Mouse (Mus musculus) mammary gland, adult 2 months (tissue): ENCODE data around the gene Tmem63b. TPM values are rescaled to one million over a fixed set of nuclear protein-coding genes. Genes with fewer than 3 reads are reported as not detected.

ENCODE experiments used
- polyA plus RNA-seq: library from polyadenylated mRNA; depleted of rRNA; stranded (reverse); fragments of >200 nt; gene quantifications from 2 replicates; pipeline ENCODE4 v1.2.3, GENCODE M21; 2012; ENCODE audit warnings: low replicate concordance; rRNA removed

Gene Tmem63b
- polyA plus RNA-seq = 66.2 and 96.7 TPM in 2 replicates

DNA sequence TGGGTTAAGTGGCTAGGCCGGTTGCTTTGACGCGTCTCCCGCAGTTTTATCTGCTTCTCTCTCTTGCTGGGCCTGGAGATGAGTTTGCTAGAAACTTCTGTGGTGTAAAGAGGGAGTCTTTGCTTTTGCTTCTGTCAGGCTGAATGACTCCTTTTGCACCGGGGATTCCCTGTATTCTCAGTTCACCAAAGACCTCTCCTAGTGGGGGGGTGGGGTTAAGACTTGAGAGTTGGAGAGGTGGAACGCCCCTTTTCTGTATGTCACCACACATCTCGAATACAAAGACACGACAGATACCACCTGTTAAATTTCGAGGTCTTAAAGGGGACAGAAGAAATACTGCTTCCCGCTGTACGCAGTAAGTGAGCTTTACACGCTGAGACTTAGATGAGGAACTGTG lies at the start of gene Tmem63b:
TSS of gene Tmem63b (minus strand) at position 190 of the 400 bp plus-strand sequence.

DNA sequence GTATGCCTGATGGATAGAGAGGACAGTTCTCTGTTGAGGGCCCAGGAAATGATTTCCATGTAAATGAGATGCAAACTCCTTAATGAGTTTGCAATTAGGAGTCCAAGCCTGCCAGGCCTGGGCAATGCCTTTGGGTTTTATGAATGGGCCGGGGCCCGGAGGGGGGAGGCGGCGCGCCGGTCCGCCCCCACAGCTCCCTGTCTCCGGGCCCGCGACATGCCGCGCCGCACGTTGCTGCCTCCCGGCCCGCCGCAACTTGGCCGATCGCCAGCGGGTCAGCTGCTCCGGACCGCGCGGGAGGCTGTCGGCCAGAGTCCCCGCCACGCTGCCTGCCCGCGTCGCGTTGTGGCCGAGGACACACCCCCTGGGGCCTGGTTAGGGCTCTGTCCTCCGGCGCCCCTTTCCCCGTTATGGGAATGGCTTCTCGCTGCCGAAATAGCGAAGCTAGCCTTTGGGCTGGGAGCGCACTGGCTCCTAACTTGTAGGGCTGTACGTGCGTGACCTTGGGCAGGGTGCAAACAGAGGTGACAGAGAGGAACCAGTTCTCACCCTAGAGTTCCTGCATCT lies 47.1 kb upstream of the Tmem63b start, which contains the start of gene 1600014C23Rik:
TSS of gene 1600014C23Rik (minus strand) at position 110 of the 567 bp plus-strand sequence.

DNA sequence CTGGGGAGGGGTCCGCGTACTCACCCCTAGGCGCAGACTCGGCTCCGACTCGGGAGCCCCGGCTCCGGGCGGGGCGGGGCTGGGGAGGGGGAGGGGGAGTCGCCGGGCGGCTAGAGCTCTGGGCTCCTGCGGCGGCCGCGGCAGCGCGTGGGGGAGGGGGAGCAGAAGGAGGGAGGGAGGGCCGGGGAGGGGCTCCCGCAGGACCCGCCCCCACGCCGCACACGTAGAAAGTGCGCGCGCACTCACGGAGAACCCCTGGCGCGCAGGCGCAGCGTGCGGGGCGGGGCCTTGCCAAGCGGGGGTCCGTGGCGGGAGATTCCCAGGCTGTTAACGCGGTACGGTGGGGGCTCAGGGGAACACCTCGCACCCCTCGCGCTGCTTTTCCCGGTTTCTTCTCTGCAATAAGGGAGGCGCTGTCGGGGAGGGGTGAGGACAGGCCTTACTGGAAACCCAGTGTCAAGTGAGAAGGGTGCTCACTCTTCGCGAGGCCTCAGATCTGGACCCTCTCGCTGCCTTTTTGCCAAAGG lies 549 bp downstream of the Tmem63b start, which contains the start of gene Mrpl14:
TSS of gene Mrpl14 (plus strand) at position 230 of the 527 bp plus-strand sequence.

DNA sequence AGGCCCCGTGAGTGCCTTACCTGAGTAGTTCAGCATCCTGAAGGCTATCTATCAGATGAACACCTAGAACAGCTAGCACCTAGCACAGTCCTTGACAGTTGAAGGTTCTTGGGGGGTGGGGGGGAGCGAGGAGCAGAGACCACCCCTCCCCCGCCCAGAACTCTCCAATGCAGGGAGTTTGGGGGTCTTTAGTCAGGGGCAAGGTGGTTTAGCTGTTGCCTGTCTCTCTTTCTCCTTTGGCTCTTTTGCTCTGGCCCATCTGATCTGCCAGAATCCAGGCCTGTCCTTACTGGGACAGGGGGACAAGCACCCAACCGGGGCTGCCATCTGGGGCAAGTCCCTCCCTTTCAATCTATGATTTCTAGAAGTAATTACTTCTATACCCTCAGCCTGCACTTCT lies 27.5 kb downstream of the Tmem63b start, which contains the start of gene Capn11:
TSS of gene Capn11 (minus strand) at position 101 of the 400 bp plus-strand sequence.

Other genes with a start within 250 kb of the Tmem63b start
- not detected in 2 replicates for gene Spats1, start 211.5 kb downstream of the Tmem63b start, polyA plus RNA-seq
- 15.0 and 22.0 TPM in 2 replicates for gene Aars2, start 180.1 kb downstream of the Tmem63b start, polyA plus RNA-seq
- 0.39 and 0.62 TPM in 2 replicates for gene Tcte1, start 163.5 kb downstream of the Tmem63b start, polyA plus RNA-seq
- gene Tmem151b, start 137.2 kb downstream of the Tmem63b start, polyA plus RNA-seq = 0.53 and 1.3 TPM in 2 replicates
- 18.5 and 44.8 TPM in 2 replicates for gene Nfkbie, start 131.2 kb downstream of the Tmem63b start, polyA plus RNA-seq
- gene Slc35b2, start 123.0 kb downstream of the Tmem63b start, polyA plus RNA-seq = 111 and 198 TPM in 2 replicates
- 246 and 387 TPM in 2 replicates for gene Hsp90ab1, start 113.6 kb downstream of the Tmem63b start, polyA plus RNA-seq
- gene Slc29a1, start 87.3 kb downstream of the Tmem63b start, polyA plus RNA-seq = 166 and 209 TPM in 2 replicates
- not detected in 2 replicates for gene Mymx, start 84.8 kb downstream of the Tmem63b start, polyA plus RNA-seq
- not detected in 2 replicates for gene Capn11, start 27.6 kb downstream of the Tmem63b start, polyA plus RNA-seq
- 118 and 218 TPM in 2 replicates for gene Mrpl14, start 583 bp downstream of the Tmem63b start, polyA plus RNA-seq
- gene 1600014C23Rik, start 46.9 kb upstream of the Tmem63b start, polyA plus RNA-seq = not detected in 2 replicates